Mouse (Mus musculus) left cerebral cortex, postnatal 10 days (tissue): ENCODE measurements around the gene Ube2d2b. TPM values are rescaled to one million over a fixed set of nuclear protein-coding genes. Genes with fewer than 3 reads are reported as not detected.
A peak's percentile ranks its signal among the peaks of the same experiment; 100 is the strongest.

ENCODE experiments used
- DNase-seq, 2 experiments: peaks; one replicate each; pipeline ENCODE4 v3.0.0; 2021 to 2022; ENCODE audit warnings: low spot score in 2 of 2, mixed read lengths in 1 of 2; ENCODE audit errors: extremely low spot score in 1 of 2
- intact Hi-C: fragments of 180-260 bp; cut with DNase I; formaldehyde crosslinking; loops from one replicate; pipeline ENCODE4 v1.15.1; 2025
- total RNA-seq, 2 experiments: library from RNA; stranded (reverse); gene quantifications; 2 replicates each; pipeline ENCODE4 v1.2.3; 2021

Gene Ube2d2b
- total RNA-seq, 2 experiments from 2014 or later: not detected

DNA sequence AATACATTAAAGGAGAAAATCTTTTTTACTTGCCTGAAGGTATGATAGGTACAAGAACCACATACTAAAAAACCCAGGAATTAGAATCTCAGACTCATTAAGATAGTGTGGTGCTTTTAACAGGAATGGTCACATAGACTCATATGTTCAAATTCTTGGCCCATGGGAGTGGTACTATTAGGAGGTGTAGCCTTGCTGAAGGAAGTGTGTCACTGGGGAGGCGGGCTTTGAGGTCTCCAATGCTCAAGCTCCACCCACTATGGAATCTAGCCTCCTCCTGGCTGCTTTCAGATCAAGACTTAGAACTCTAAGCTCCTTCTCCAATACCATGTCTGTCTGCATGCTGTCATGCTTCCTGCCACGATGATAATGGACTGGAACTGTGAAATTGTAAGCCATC is 17.9 kb downstream of the Ube2d2b start:
- intact Hi-C loops: no loop called here
- DNase-seq: no peak

DNA sequence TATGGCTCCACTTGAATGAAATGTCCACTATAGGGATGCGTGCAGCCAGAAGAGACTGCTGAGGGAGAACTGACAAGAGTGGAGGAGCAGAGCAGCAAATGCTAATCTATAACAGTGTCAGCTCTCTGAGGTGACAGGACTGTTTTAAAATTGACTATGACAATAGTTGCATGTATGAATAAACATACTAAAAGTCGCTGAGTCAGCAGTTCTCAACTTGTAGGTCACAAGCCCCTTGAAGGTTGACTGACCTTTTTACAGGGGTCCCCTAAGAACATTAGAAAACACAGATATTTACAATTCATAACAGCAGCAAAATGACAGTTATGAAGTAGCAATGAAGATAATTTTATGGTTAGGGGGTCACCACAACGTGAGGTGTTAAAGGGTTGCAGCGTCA is 19.1 kb downstream of the Ube2d2b start:
- intact Hi-C loops: no loop called here
- no peak for DNase-seq

DNA sequence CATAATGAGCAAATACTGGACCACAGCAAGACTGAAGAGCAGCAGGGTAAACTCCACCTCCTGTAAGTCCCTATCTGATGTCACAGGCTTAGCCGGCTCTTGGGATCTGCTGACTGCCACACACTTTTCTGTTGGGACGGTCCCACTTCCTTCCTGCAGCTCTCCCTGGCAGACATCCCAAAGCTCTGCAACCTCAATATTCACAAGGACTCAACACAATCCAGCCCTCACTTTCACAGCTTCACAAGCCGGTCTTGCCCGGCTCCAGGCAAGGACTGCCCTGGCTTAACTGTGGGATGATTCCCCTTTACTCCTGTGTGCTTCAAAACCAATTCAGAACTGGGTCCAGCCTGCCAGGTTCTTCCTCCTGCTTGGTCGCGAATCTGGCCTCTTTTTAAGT is 23.9 kb downstream of the Ube2d2b start:
- intact Hi-C loops: no loop called here
- DNase-seq: peak in 1 of 2 experiments; percentile 47

- DNase-seq: no peak
- intact Hi-C loops: no loop called here
Measured at GRCm38 (mm10) chr5:107854556-107854955, 24.7 kb downstream of the Ube2d2b start.

DNA sequence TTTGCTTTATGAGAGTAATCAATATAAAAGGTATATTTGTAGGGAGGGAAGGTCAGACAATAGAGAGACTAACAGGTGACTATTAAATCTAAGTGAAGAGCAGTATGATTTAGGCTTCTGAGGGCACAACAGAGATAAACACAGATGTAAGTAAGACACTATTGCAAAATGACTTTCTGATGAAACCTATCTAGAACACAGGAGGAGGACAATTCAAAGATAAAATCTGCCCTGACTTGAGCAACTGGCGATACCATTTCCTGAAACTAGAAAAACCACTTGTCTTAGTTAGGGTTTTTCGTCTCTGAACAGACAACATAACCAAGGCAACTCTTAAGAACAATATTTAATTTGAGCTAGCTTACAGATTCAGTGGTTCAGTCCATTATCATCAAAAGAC is 25.6 kb downstream of the Ube2d2b start:
- DNase-seq: no peak
- intact Hi-C loops: no loop called here

DNA sequence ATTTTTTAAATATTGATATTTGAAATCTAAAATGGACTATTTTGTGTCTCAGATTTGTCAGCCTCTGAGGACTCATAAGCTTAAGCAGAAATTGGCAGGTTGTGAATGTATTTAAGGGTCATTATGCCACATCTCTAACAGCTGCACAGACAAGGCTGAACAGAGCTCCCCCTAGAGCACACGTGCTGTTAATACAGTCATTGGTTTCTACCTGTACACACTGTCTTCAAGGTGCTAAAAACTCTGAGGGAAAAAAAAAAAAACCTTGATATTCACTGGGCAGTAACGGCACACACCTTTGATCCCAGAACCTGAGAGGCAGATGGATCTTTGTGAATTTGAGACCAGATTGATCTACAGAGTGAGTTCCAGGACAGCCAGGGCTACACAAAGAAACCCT is 29.1 kb downstream of the Ube2d2b start:
- intact Hi-C loops: no loop called here
- no peak for DNase-seq

DNA sequence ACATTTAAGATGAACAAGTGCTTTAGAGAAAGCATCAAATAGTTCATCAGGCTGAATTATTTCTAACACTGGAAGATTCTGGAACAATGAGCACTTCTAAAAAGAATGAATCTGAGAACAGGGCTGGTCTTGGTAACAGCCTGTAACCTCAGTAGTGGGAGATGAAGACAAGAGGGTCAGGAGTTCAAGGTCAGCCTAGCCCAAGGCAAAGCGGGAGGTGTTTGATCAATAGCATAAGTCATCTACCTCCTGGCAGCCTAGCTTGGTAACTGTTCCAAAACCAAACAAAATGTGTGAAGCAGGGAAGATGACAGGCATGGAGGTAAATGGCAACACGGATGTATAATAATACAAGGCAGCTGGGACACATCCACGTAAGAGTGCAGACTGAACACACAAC is 34.1 kb downstream of the Ube2d2b start:
- intact Hi-C loops: no loop called here
- no peak for DNase-seq

DNA sequence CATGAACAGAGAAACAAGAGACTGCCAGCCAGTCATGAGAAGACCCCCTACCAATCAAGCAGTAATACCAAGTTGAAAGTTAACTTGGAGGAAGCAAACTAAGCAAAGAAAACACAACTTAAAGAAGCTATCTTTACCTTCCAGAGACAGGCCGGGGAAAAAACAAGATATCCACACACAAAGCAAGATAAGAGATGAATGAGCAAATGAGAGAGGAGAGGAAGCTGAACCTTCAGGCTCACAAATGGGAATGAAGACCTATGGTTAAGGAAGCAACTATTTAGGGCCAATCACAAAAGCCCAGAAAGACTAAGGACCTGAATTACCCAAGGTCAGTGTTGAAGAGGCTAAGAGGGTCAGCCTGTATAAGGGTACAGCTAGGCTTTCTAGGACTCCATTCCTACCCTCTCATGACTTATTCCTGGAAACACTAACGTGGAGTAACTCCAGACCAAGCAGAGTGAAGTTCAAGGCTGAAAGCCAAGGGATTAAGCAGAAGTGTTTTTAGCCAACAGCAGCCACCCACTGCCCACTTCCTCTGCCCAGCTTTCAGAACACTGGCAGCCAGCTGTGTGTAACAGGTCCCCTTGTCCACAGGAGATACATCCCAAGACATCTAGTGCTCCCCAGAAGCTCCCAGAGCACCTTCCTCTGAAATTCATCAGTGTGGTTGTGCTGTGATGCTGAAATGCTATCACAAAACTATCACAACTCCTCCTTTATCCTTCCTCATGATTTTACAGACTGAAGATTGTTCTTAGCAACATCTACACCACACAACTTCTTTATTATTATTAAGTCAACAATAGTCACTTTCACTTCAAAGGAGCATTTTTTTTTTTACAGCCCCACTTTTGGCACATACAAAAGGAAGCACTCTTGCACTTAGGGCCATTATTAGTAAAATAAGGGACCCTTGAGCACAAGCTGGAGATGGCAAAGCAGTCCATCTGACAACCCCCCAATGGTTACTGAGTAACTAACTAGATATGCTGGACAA is 36.5 kb downstream of the Ube2d2b start:
- DNase-seq: no peak
- intact Hi-C loops: no loop called here

GRCm38 (mm10) chr5:107867970-107868904 is 38.3 kb downstream of the Ube2d2b start:
- intact Hi-C loops: no loop called here
- peak in 1 of 2 experiments; percentile 66 for DNase-seq

DNA sequence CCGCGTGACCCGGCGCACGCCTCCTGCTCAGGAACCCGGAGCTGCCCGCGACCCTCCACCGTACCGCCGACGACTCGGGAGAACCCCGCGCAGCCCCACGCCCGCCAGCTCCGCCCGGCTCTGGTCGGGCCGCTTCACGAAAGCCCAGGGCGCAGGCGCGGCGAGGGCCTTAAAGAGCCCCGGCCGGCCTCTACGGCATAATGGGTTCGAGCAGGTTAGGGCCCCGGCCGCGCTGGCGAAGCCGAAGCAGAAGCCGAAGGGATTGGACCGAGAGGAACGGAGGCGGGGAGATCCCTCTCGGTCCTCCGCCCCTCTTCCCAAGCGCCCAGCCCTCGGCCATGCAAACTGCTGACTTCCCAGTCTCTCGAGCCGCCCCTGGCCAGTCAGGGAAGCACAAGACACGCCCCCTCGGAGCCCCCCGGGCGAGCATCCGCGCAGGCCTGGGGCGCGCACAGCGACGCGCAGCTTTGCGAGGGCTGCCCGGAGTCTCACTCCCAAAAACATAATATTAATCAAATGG is 39.1 kb downstream of the Ube2d2b start:
- DNase-seq: peak; percentile 88 to 96
- intact Hi-C loops: no loop called here

- intact Hi-C loops: no loop called here
- no peak for DNase-seq
Measured at GRCm38 (mm10) chr5:107869701-107870100, 39.8 kb downstream of the Ube2d2b start.

DNA sequence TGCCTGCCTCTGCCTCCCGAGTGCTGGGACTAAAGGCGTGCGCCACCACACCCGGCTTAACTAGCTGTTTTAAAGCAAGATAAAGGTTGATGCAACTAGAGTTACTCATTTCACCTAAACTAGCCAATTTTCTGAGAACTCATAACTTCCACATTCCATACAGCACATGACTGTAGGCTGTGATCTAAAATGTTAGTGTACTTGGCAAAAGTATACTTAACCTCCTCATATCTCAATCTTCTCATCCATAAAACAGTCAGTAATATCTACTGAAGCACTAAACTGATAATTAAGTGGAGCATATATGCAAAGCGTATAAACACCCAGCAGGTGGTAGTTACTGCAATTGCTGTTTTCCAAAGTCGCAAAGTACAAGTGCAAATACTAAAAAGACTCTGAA is 43.4 kb downstream of the Ube2d2b start:
- intact Hi-C loops: no loop called here

GRCm38 (mm10) chr5:107873886-107874302 is 44.0 kb downstream of the Ube2d2b start:
- intact Hi-C loops: no loop called here
- DNase-seq: no peak

More for the DNA sequence above, 43.4 kb downstream of the Ube2d2b start:
- DNase-seq: no peak

DNA sequence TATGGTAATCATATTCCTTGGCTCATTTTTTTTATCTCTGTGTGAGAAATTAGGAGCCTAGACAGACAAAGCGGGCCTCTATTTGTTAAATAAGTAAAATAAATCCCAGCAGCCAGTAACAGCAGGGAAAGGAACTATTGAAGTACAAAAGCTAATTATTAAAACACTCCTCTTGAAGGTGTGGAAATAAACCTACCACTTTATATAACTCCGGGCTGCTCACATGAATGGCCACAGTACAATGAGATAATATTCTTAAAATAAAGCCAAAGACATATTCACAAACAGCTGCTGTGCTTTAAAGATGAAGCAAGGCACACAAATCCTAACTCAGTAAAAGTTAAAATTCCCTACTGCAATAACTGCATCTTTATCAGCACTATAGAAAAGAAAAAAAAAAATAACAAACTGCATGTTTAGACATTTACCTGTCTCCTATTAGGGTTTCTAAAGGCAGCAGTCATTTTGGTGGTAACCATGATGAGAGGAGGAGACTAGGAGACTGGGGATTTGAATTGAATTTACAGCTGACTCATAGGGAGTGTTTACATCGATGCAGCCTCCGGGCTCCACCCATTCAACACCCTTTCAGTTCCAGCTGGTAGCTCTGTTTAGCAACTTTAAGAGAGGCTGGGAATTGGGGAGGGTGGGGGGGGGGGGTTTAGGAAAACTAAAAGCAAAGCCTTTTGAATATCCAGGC is 44.8 kb downstream of the Ube2d2b start, which contains the start of gene Evi5:
TSS of gene Evi5 (minus strand) at position 547 of the 700 bp plus-strand sequence.
- no peak for DNase-seq
- intact Hi-C loops: no loop called here

DNA sequence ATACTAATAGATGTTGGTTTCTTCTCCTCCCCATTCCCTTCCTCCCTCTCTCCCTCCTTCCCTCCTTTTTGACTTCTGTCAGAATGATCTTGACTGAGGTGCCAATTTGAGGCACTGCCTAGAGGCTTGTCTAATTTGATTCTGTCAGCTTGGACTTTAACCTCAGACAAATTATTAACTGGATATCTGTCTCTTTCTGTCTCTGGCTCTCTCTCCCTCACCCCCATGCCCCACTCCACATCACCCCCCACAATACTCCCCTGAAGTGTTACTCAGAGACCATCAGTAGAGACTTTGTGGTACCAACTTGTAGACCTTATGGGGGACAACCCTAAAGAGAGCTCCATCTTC is 45.3 kb downstream of the Ube2d2b start:
- intact Hi-C loops: no loop called here

DNA sequence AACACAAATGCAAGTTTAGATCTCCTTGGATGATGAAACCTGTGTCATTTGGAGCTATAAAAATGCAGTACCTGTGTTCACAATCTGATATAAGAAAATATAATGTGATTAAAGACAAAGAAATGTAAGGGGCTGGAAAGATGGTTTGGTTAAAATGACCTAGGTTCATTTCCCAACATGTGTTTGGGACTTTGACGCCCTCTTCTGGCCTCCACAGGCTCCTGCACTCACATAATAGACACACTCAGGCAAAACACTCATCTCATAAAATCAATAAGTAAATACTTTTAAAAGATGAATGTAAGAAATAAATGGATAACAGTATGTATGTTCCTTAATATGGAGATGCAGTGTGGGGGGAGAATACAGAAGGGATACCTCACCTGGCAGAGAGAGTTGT is 47.2 kb downstream of the Ube2d2b start:
- no peak for DNase-seq
- intact Hi-C loops: no loop called here

More for the DNA sequence above, 45.3 kb downstream of the Ube2d2b start:
- DNase-seq: no peak

GRCm38 (mm10) chr5:107880710-107881109 is 50.8 kb downstream of the Ube2d2b start:
- no peak for DNase-seq
- intact Hi-C loops: no loop called here
